Mouse (Mus musculus): ENCODE results near the gene Tada3. TPM values are rescaled to one million over a fixed set of nuclear protein-coding genes. Genes with fewer than 3 reads are reported as not detected.

The Tada3 gene
- polyA plus RNA-seq, 1 experiment from 2014 or later: 17.8 TPM

Small RNA genes within 50 kb of the gene (microRNA-seq; reads per million reads assigned to microRNA genes)
- not detected for gene Gm24387

Other genes starting within 250 kb of the Tada3 start
- gene Lhfpl4, start 182.5 kb downstream of the Tada3 start, polyA plus RNA-seq (2015; fragmentation: Nextera tagmentation; extraction: Ambion mirVana): 0.22 and 0.23 TPM in 2 replicates
- gene Mtmr14, start 140.0 kb downstream of the Tada3 start, polyA plus RNA-seq (2015; fragmentation: Nextera tagmentation; extraction: Ambion mirVana): 19.3 and 21.7 TPM in 2 replicates
- not detected in 2 replicates for gene Cpne9, start 95.6 kb downstream of the Tada3 start, polyA plus RNA-seq (2015; fragmentation: Nextera tagmentation; extraction: Ambion mirVana)
- 7.8 and 10.3 TPM in 2 replicates for gene Brpf1, start 70.7 kb downstream of the Tada3 start, polyA plus RNA-seq (2015; fragmentation: Nextera tagmentation; extraction: Ambion mirVana)
- gene Ogg1, start 50.9 kb downstream of the Tada3 start, polyA plus RNA-seq (2015; fragmentation: Nextera tagmentation; extraction: Ambion mirVana): 5.2 and 5.4 TPM in 2 replicates
- gene Camk1, start 33.9 kb downstream of the Tada3 start, polyA plus RNA-seq (2015; fragmentation: Nextera tagmentation; extraction: Ambion mirVana): 18.2 and 21.1 TPM in 2 replicates
- 188 and 202 TPM in 2 replicates for gene Arpc4, start 232 bp upstream of the Tada3 start, polyA plus RNA-seq (2015; fragmentation: Nextera tagmentation; extraction: Ambion mirVana)
- 0.98 and 1.3 TPM in 2 replicates for gene Ttll3, start 11.4 kb upstream of the Tada3 start, polyA plus RNA-seq (2015; fragmentation: Nextera tagmentation; extraction: Ambion mirVana)
- 11.8 and 16.5 TPM in 2 replicates for gene Rpusd3, start 41.5 kb upstream of the Tada3 start, polyA plus RNA-seq (2015; fragmentation: Nextera tagmentation; extraction: Ambion mirVana)
- not detected in 2 replicates for gene Cidec, start 57.9 kb upstream of the Tada3 start, polyA plus RNA-seq (2015; fragmentation: Nextera tagmentation; extraction: Ambion mirVana)
- gene Jagn1, start 64.7 kb upstream of the Tada3 start, polyA plus RNA-seq (2015; fragmentation: Nextera tagmentation; extraction: Ambion mirVana): 31.7 and 33.1 TPM in 2 replicates
- 0.09 and 0.33 TPM in 2 replicates for gene Il17re, start 80.6 kb upstream of the Tada3 start, polyA plus RNA-seq (2015; fragmentation: Nextera tagmentation; extraction: Ambion mirVana)
- gene Il17rc, start 93.5 kb upstream of the Tada3 start, polyA plus RNA-seq (2015; fragmentation: Nextera tagmentation; extraction: Ambion mirVana): 9.1 and 12.0 TPM in 2 replicates
- gene Creld1, start 105.4 kb upstream of the Tada3 start, polyA plus RNA-seq (2015; fragmentation: Nextera tagmentation; extraction: Ambion mirVana): 7.1 and 7.6 TPM in 2 replicates
- gene Prrt3, start 124.0 kb upstream of the Tada3 start, polyA plus RNA-seq (2015; fragmentation: Nextera tagmentation; extraction: Ambion mirVana): 0.03 and 0.07 TPM in 2 replicates
- gene Emc3, start 153.8 kb upstream of the Tada3 start, polyA plus RNA-seq (2015; fragmentation: Nextera tagmentation; extraction: Ambion mirVana): 40.9 and 41.2 TPM in 2 replicates
- gene Fancd2, start 153.8 kb upstream of the Tada3 start, polyA plus RNA-seq (2015; fragmentation: Nextera tagmentation; extraction: Ambion mirVana): 7.5 and 8.4 TPM in 2 replicates
- gene Fancd2os, start 222.8 kb upstream of the Tada3 start, polyA plus RNA-seq (2015; fragmentation: Nextera tagmentation; extraction: Ambion mirVana): not detected in 2 replicates
- gene Brk1, start 226.9 kb upstream of the Tada3 start, polyA plus RNA-seq (2015; fragmentation: Nextera tagmentation; extraction: Ambion mirVana): 79.4 and 80.7 TPM in 2 replicates
- gene Vhl, start 246.1 kb upstream of the Tada3 start, polyA plus RNA-seq (2015; fragmentation: Nextera tagmentation; extraction: Ambion mirVana): 8.7 and 10.8 TPM in 2 replicates